Mouse (Mus musculus) CD4-positive helper T cell, adult 2 months (primary cell): ENCODE measurements around the gene Slc16a5.
A peak's percentile ranks its signal among the peaks of the same experiment; 100 is the strongest.

Source experiments
- DNase-seq: peaks from one replicate; pipeline ENCODE4 v3.0.0-alpha.2; 2012; ENCODE audit warnings: low read depth, missing footprints, low spot score

The Slc16a5 gene

DNA sequence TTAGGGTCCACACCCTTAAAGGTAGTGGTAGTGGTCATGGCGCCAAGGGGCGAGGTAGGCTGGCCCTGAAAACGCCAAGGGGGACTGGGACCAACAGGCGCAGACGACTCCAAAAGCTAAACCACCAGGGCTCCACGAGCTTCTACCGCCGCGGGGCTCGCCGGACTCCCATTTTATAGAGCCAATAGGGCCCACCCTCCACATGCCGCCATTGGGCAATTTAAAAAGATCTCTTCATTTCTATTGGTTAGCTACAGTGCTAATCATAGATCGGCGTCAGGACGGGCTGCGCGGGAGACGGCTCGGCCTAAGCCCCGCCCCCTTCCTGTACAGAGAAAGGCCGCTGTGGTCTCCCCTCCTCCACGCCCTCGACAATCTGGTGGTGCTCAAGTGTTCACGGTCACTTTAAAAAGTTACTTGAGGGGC lies 52.0 kb downstream of the Slc16a5 start, which contains the start of gene Jpt1:
Gene Jpt1, minus strand, starts transcription at position 150 of the 426 bp plus-strand sequence.
- DNase-seq, result peak; percentile 97

DNA sequence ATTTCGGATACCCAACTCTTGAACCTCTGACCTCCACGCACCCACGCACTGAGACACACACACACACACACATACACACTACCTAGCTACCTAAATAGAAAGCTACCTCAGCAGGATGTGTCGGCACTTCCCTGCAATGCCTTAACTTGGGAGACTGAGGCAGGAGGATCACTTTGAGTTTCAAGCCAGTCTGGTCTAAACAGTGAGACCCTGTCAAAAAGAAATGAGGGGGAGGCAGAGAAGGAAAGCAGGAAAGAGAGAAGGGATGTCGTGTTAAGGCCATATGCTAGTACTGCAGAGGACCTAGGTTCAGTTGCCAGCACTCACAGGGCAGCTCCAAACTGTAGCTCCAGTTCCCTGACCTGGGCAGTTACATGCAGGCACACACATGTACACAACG lies 52.7 kb downstream of the Slc16a5 start:
- DNase-seq, result peak; percentile 28

DNA sequence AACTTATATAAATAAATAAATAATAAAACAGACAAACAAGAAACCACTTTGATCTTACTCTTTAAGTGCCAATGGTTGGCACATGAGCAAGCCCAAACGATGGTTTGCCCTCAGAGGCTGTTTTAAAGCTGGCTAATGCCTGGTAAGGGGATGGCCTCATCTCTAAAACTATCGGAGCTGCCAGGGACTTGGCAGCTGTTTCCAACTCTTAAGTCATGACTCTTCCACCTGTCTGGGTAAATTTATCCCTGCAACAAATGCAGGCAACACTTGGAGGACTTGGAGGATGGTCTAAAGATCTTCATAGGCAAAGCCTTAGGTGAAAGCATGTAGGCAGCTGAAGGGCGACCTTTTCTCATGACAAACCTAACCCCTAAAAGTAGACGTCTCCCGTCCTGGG lies 54.7 kb downstream of the Slc16a5 start:
- no peak for DNase-seq

DNA sequence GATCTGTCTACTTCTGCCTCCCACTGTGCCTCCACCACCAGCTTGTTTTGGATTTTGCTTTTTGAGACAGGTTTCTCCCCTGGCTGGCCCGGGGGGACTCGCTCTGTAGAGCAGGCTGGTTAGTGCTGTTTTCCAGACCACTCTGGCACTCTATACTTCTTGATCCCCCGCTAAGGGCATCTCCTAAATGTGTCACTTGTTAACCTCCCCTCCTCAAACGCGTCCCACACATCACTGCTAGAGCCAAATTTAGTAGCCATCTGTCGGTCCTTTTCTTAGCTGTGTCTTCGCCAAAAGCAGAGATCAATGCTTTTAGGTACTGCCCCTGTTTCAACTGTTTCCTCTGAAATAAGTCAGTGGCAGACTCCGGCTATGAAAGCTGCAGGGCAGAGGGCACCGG lies 56.4 kb downstream of the Slc16a5 start:
- no peak for DNase-seq

DNA sequence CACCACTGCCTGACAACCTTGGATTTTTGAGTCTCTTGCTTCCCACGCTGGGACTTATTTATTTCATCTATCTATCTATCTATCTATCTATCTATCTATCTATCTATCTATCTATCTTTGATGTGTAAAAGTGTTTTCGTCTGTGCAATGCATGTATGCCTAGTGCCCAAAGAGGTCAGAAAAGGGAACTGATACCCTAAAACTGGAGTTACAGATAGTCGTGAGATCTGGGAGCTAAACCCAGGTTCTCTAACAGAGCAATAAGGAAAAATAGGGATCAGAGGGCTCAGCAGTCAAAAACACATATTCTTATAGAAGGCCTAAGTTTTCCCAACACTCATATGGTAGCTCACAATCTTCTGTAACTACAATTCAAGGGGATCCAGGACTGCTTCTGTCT lies 57.3 kb downstream of the Slc16a5 start:
- DNase-seq, result no peak

DNA sequence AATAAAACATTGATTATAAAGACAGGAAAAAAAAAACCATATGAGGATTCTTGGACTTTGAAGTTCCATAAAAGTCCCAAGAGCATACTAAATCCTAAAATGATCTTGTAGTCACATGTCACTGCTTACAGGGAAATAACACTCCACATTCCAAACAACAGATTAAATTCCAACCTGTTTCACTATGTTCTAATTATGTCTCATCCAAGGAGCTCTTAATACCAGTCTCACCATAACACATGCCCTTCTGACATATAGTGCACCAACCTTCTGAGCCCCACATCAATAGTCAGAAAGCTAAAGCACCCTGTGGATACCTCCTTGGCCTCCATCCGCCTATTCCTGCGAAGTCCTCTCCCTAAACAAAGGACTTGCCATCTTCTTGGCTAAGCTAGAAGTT lies 57.9 kb downstream of the Slc16a5 start:
- no peak for DNase-seq

DNA sequence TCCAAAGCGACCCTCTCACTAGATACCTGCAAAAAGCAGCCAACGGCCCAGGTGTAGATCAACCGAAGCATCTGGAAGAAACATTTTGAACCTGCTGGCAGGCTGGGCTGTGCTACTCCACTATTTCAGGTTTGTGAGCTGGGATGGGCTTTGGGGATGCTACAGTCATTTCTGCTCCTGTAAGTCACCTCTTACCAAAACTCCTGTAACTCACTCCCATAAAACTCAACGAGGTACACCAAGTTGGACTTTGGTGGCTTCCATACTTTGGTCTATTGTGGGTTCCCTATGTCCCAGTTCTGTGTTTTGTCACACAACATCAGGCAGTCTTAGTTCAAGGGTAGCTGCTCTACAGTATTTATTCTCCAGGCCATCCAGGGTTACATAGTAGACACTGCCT lies 58.8 kb downstream of the Slc16a5 start:
- DNase-seq, result no peak

DNA sequence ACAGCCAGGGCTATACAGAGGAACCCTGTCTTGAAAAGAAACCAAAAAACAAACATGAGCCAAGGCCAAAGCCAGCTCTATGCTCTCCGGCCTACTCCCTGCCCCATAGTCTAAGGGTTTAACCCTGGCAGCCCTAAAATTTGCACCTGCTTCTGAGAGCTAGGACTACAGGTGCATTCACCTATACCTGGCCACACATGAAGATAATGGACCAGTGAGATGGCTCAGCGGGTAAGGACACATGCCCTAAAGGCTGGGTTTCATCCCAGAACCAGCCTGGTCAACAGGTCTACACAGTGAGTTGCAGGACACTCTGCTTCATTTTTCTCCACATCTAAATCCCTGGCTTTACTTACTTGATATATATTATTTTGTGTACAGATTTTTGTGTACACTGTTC lies 60.0 kb downstream of the Slc16a5 start:
- no peak for DNase-seq

DNA sequence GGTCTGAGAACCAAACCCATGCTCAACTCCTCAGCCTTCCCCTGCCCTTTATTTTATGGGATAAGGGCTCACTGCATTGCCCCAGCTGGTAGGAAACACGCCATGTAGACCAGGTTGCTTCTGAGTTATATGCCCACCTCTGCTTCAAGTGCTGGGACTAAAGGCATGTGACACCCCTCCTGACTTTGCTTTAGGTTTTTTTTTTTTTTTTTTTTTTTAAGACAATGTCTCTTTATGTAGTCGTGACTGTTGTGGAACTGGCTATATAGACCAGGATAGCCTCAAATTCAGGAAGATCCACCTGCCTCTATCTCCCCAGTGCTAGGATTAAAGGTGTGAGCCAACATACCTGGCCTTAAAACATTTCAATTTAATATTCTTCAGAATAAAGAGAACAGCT lies 60.4 kb downstream of the Slc16a5 start:
- no peak for DNase-seq
